Mouse (Mus musculus) layer of hippocampus, adult 6 months (tissue): ENCODE data around the gene Otud5. TPM values are rescaled to one million over a fixed set of nuclear protein-coding genes. Genes with fewer than 3 reads are reported as not detected.

Experiments used
- long read RNA-seq, 2 experiments: library from polyadenylated mRNA; unstranded; transcript quantifications; one replicate each; pipeline ENCODE4 v2.0.0; 2019 to 2020
- microRNA-seq: library from miRNA; unstranded; fragments of <30 nt; microRNA quantifications from one replicate; pipeline ENCODE4 v1.2.0, GENCODE M21; 2020
- polyA plus RNA-seq: library from polyadenylated mRNA; unstranded; fragments of <200 nt; fragmentation: Nextera tagmentation; gene quantifications from 2 replicates; pipeline ENCODE4 v1.2.3, GENCODE M21; 2021

Gene Otud5
- polyA plus RNA-seq: 5.8 and 6.1 TPM in 2 replicates
- long read RNA-seq, experiment 1, full-length matches to known transcripts: 3 of 18 reads
- long read RNA-seq, experiment 1, partial matches to known transcripts: 12 of 18 reads
- long read RNA-seq, experiment 1, other reads (novel, unspliced or antisense): 3 of 18 reads
- long read RNA-seq, experiment 2, full-length matches to known transcripts: 10 of 36 reads
- long read RNA-seq, experiment 2, partial matches to known transcripts: 12 of 36 reads
- long read RNA-seq, experiment 2, other reads (novel, unspliced or antisense): 14 of 36 reads

GRCm38 (mm10) chrX:7841163-7842162 lies at the start of gene Otud5:
TSS of gene Otud5 (plus strand) at chrX:7841364.

GRCm38 (mm10) chrX:7821865-7822779 lies 19.0 kb upstream of the Otud5 start, which contains the start of gene Kcnd1:
TSS of gene Kcnd1 (plus strand) at chrX:7822289.

GRCm38 (mm10) chrX:7878007-7878419 lies 36.8 kb downstream of the Otud5 start, which contains the start of gene Pim2:
TSS of gene Pim2 (plus strand) at chrX:7878262.

GRCm38 (mm10) chrX:7883841-7884567 lies 42.8 kb downstream of the Otud5 start, which contains the start of gene Slc35a2:
TSS of gene Slc35a2 (plus strand) at chrX:7884028.

GRCm38 (mm10) chrX:7898880-7899874 lies 58.0 kb downstream of the Otud5 start, which contains the start of the genes Pqbp1 and Timm17b:
TSS of gene Pqbp1 (minus strand) at chrX:7899269.
TSS of gene Timm17b (plus strand) at chrX:7899357.

GRCm38 (mm10) chrX:7907735-7908134 lies 66.6 kb downstream of the Otud5 start, which contains the start of gene Gm10491:
TSS of gene Gm10491 (minus strand) at chrX:7907835.

GRCm38 (mm10) chrX:7909242-7909641 lies 68.1 kb downstream of the Otud5 start, which contains the start of gene Gm10490:
TSS of gene Gm10490 (plus strand) at chrX:7909542.

GRCm38 (mm10) chrX:7919601-7920383 lies 78.6 kb downstream of the Otud5 start, which contains the start of gene Pcsk1n:
TSS of gene Pcsk1n (plus strand) at chrX:7919822.

Small RNA genes within 50 kb of the gene (microRNA-seq; reads per million reads assigned to microRNA genes)
- 88.9 reads per million, percentile 57 among the genes with 10 or more reads in this experiment for gene Mir1198

Other genes with a start within 250 kb of the Otud5 start
- gene Ccdc22, start 235.8 kb upstream of the Otud5 start, polyA plus RNA-seq: 21.7 and 24.5 TPM in 2 replicates
- gene Cacna1f, start 234.3 kb upstream of the Otud5 start, polyA plus RNA-seq: not detected in 2 replicates
- 165 and 181 TPM in 2 replicates for gene Syp, start 202.9 kb upstream of the Otud5 start, polyA plus RNA-seq
- gene Prickle3, start 184.1 kb upstream of the Otud5 start, polyA plus RNA-seq: 0.54 and 0.60 TPM in 2 replicates
- gene Plp2, start 170.0 kb upstream of the Otud5 start, polyA plus RNA-seq: 10.2 and 14.4 TPM in 2 replicates
- gene Magix, start 160.1 kb upstream of the Otud5 start, polyA plus RNA-seq: 0.14 and 0.18 TPM in 2 replicates
- 18.4 and 19.5 TPM in 2 replicates for gene Gpkow, start 144.2 kb upstream of the Otud5 start, polyA plus RNA-seq
- gene Wdr45, start 127.0 kb upstream of the Otud5 start, polyA plus RNA-seq: 28.9 and 30.9 TPM in 2 replicates
- gene Gm45208, start 119.1 kb upstream of the Otud5 start, polyA plus RNA-seq: 0.30 TPM in 1 of 2 replicates, not detected in the other
- gene Praf2, start 112.9 kb upstream of the Otud5 start, polyA plus RNA-seq: 135 and 140 TPM in 2 replicates
- 5.8 and 7.6 TPM in 2 replicates for gene Ccdc120, start 90.5 kb upstream of the Otud5 start, polyA plus RNA-seq
- gene Tfe3, start 78.8 kb upstream of the Otud5 start, polyA plus RNA-seq: 7.6 and 8.5 TPM in 2 replicates
- gene Gripap1, start 51.6 kb upstream of the Otud5 start, polyA plus RNA-seq: 29.8 and 34.6 TPM in 2 replicates
- gene Kcnd1, start 19.1 kb upstream of the Otud5 start, polyA plus RNA-seq: 4.7 and 5.2 TPM in 2 replicates
- 36.8 and 47.0 TPM in 2 replicates for gene Pim2, start 36.9 kb downstream of the Otud5 start, polyA plus RNA-seq
- gene Slc35a2, start 42.7 kb downstream of the Otud5 start, polyA plus RNA-seq: 20.7 and 23.1 TPM in 2 replicates
- 76.7 and 79.2 TPM in 2 replicates for gene Pqbp1, start 57.9 kb downstream of the Otud5 start, polyA plus RNA-seq
- gene Timm17b, start 58.0 kb downstream of the Otud5 start, polyA plus RNA-seq: 49.4 and 51.9 TPM in 2 replicates
- not detected in 2 replicates for gene Gm10491, start 66.5 kb downstream of the Otud5 start, polyA plus RNA-seq
- not detected in 2 replicates for gene Gm10490, start 68.2 kb downstream of the Otud5 start, polyA plus RNA-seq
- gene Pcsk1n, start 78.5 kb downstream of the Otud5 start, polyA plus RNA-seq: 450 and 585 TPM in 2 replicates
- gene Eras, start 87.2 kb downstream of the Otud5 start, polyA plus RNA-seq: not detected in 2 replicates
- gene Hdac6, start 106.5 kb downstream of the Otud5 start, polyA plus RNA-seq: 9.5 and 10.1 TPM in 2 replicates
- gene Gata1, start 136.7 kb downstream of the Otud5 start, polyA plus RNA-seq: not detected in 2 replicates
- gene Glod5, start 177.1 kb downstream of the Otud5 start, polyA plus RNA-seq: not detected in 2 replicates
- gene Suv39h1, start 233.4 kb downstream of the Otud5 start, polyA plus RNA-seq: 8.3 and 8.7 TPM in 2 replicates
- 0.23 and 0.29 TPM in 2 replicates for gene Was, start 249.1 kb downstream of the Otud5 start, polyA plus RNA-seq